Mouse (Mus musculus) cerebellum, adult 9-11 months (tissue): ENCODE data around the gene Osbpl9.

ENCODE experiments used
- DNase-seq: peaks from one replicate; pipeline ENCODE4 v3.0.0; 2022

Gene Osbpl9

DNA sequence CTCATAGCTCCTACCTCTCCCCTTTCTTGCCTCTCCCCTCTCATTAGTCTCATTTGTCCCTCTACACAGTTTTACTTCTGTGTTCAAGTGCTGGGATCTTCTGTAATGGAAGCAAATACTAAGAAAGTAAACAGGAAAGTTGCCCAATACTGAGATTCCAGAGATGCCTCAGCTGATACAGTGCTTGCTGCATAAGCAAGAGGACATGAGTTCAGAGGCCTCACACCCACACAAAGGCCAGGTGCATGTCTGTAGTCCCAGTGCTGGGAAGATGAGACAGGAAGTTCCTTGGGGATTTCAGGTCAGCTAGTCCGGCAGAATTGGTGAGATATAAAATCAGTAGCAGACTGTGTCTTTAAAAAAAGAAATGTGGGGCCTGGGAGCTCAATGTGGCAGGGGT, 2.3 kb upstream of the Osbpl9 start:
- DNase-seq: no peak

DNA sequence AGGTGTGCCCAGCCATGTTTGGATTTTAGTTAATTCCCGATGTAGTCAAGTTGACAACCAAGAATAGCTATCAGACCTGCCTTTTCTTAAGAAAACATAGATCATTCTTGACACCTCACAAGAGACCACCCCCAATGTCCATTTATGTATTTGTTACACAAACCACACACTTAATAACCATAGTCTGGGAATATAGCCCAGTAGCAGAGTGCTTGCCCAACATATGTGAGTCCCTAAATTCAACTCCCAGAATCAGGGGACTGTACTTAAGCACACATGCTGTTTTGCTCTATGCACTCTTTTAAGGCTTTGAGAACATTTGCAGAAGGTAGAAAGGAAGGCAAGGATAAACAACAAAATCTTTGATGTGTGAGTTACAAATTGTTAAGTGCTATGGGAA, 1.9 kb upstream of the Osbpl9 start:
- no peak for DNase-seq

DNA sequence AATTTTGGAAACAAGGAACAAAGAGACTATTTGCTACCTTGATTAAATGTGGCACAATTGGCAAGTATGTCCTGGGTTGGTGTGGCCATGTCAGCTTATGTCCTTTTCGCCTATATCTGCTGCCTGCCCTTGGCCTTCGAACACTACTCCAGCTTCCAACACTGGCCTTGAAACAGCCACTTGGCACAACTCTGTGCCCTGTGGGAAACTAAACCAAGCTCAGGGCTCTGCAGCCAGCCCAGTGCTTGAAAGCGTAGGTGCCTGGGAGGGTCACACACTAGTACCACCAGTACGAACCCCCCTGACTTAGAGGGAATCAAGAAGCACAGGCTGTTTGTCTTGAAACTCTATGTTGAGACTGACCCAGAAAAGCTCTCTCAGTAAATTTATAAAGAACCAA, 3.0 kb downstream of the Osbpl9 start:
- no peak for DNase-seq

DNA sequence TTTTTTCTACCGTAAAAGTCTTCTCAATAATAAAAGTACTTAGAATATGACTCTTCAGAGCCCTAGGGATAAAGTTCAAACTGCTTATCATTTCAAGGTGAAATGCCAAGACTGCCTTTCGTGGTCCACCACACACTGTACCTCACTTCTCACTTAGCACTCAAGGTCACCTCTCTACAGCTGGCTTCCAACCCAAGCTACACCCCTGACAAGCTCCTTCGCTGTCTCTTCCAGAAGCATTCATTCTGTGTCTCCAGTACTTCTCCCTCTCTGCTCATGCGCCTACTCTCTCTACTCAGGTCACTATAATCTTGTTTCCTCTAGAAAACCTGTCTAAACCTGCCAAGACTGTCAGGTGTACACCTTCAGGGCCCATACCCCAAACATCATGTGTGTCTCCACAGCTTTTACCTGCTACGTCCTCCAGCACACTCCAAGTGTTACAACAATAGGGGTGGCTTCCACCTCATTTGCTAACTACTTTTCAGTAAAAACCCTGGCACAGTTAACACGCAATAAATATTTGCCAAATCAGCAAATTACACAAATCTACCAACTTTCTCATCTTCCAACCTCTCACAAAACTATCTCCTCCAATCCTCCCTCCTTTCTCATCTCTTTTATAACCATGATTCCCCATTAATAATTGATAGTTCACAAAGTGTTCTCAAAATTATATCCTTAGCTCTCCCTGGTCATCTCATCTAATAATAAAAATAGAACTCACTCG, 6.0 kb downstream of the Osbpl9 start:
- DNase-seq: no peak

DNA sequence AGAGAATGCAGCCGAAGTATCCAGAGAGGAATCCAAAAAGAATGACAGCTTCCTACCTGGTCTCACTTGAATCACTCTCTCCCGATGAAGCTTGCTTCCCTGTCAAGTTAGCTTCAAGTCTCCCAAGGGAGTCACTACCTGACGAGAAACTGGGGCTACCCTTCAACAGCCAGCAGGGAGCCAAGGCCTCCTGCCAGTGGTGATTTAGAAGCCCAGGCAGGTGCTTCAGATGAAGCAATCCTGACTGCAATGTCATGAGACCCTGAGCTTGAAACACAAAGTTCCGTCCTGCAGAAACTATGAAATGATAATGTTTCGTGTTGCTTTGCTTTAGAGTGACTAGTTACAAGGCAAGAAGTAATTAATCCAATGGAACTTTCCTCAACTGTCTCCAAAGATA, 8.2 kb downstream of the Osbpl9 start:
- DNase-seq: no peak

DNA sequence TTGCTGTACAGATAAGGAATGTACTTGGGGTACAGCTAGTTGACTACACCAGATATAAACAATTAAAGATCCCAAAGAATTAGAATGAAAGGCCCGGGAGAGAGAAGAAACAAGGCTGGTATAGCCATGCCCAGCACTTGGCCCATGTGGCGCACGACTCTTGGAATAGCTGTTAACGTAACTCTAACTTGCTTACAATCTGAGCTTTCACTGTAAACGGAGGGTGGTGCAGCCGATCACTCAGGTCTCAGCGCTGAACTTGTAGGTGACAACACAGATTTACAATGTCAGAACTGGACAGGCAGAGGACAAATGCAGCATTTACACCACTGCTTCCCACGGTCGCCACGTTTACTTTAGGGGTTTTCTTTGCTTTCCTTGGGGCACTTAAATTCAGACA, 10.5 kb downstream of the Osbpl9 start:
- no peak for DNase-seq

DNA sequence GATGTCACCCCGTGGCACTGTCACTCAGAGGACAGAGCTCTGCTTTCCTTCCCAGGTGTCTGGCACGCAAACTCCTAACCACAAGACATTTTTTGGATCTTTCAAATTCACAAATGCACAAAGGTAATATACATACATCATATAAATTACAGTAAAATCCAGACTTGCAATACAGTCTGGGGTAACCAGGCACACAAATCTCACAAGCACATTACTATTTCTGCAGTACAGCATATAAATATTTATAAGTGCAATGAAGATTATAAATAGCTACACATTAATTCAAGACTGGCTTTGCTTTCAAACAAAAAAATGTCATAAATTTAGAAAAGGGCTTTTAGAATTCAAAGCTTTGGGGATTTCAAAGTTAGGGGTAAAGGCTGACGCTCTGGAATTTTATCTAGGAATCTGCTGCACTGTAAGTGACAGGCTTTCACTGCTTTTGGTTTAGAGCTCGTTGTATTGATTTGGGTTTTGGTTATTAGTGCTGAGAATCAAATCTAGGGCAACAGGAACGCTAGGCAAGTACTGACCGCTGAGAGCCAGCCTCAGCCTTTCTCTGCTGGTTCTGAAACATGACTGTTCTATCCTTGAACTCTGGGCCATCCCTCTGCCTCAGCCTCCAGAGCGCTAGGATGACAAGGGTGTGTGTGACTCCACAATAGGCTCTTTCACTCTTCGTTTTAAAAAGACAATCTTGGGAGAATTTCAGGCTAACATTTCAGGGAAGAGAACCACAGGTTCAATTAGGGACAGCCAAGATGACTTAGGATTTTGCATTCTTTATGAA, 16.3 kb downstream of the Osbpl9 start:
- DNase-seq: no peak

DNA sequence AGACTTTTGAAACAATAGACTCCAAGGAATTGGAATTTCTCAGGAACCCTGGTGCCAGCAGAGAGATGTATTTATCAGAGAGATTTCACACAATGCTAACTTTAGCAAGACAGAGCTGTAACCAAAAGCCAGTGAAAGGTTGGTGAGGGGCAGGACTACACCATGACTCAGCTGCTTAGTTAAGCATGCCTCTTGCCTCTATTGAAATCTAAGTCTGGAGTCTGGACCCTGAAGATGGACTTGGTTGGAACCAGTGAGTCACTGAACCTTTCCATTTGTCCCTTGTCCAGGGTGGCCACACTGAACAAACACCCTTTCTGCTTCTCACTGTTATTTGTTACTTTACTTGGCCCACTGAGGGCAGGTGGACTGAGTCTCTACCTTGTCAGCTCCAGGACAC, 26.4 kb downstream of the Osbpl9 start:
- no peak for DNase-seq

DNA sequence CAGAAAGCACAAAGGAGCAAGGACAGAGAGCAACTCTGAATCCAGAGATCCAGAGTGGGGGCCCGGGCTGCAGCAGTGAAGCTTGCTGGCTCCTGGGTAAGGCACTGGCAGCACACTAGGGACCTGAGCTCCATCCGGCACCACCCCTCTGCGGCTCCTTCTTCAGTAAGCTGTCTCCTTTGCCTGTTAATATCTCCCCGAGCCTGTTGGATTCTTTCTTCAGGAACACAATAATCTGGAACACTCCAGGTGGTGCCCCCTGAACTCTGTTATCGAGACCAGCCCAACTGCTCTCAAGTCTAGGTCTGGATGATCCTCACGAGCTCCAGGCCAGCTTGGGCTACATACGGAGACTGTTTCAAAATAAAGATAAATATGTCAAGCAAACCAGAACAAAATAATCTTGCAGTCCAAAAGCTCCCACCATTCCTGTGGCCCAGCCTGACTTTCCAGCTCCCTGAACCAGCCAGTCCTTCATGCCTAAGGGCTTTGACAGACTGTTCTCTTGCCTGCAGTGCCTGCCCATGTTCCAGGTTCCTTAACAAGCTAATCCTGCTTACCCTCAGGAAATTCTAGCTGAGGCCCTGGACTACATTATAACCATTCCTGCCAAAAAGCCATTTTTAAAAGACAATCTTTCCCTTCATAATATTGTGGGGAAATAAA, 28.2 kb downstream of the Osbpl9 start:
- DNase-seq: peak; percentile 35

DNA sequence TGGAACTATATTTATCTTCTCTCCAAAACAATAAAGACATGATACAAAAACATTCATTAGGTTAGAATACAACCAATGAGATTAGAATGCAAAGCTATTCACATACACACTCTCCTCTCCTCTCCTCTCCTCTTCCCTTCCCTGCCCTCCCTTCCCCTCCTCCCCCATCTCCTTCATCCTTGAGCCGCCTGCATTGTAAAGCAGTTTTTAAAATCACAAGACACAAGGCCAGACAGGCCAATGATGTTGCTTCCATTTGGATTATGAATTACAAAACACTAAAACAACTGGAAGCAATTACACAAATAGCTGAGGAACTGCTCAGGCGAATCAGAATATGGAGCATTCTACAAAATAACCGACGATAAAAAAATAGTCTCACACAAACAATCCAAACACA, 28.7 kb downstream of the Osbpl9 start:
- no peak for DNase-seq

DNA sequence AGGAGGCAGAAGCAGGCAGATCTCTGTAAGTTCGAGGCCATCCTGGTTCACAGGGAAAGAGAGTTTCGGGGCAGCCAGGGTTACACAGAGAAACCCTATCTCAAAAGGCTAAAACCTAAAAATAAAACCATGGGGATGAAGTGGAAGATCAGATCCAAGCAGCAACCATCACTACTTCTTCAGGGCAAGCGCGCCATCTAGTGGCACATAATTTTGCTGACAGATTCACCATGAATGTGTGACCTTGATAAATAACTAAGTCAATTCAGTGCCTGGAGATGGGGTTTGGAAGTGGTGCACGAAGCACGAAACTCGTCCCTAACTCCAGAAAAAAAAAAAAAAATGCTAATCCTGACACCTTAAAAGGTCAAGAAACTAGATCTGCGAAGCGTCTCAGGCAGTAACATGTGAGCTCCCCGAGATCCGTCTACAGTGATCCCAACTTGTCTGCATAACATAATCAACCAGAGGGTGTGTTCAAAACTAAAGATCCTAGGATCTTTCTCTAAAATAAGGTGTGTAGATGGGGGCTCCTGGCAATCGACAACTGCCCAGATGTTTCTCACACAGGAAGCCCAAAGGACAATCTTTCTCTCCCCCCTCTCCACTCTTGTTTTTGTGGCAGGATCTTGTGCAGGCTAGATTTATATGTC, 36.4 kb downstream of the Osbpl9 start:
- peak; percentile 77 for DNase-seq

DNA sequence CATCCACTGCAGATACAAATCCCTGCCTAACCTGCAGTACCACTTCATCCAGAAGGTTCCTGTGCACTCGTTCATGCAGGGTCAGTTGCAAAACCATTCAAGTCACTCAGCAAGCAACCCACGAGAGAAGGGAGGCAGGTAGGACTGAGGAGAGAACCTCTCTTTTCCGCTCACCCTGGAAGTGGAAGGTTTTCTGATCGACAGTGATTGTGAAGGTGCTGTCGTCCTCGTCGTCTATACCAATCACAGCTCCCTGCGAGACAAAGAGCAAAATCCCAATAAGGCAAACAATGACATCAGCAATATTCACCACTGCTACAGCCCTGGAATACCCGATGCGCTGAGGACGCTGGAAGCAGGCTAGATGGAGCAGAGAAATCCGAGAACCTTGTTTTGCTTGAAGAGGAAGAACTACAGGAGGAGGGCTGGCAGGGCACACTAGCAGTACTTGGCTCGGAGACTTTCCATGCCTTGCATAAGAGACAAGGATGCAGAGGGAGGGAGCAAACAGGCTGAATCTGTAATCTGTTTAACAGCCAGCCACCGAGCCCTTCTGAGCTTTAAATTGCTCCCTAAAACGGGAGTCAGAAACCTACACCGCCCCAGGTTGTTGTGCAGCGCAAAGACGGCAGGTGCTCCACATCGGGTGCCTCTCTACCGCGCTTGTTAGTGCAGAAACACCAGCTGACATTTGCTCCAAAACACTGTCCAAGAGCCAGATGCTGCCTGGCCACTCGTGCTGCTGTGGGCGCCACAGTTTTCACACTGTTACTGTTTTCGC, 45.4 kb downstream of the Osbpl9 start:
- peak; percentile 67 for DNase-seq

DNA sequence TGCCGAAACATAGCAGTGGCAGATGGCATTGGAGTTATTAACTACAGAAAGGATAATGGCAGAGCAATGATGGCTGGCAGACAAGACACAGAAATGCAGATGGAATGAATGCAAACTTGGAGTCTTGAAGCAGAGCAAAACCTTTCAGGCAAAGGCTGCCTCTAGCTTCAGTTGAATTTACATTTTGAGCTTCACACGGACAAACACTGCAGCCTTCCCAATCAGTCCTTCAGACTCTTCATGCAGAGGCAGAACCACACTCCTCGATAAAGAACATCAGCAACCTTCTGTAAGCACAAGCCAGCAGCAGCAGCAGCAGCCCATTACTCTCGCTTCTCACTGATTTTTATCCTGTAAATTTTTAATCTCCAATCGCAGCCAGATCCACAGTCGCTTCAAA, 46.0 kb downstream of the Osbpl9 start:
- DNase-seq: peak; percentile 31

DNA sequence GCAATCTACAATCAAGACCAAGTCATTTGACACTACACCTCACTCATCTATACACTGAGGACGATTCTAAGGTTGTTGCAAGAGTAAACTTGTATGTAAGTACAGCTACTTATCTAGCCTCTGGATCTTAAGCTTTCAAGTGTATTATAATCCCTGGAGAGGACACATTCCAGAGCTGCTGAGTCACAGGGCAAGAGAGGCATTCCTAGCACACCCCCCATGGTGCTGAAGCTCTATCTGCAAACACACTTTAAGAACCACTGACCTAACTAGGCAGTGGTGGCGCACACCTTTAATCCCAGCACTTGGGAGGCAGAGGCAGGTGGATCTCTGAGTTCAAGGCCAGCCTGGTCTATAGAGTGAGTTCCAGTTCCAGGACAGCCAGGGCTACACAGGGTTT, 51.9 kb downstream of the Osbpl9 start:
- no peak for DNase-seq

DNA sequence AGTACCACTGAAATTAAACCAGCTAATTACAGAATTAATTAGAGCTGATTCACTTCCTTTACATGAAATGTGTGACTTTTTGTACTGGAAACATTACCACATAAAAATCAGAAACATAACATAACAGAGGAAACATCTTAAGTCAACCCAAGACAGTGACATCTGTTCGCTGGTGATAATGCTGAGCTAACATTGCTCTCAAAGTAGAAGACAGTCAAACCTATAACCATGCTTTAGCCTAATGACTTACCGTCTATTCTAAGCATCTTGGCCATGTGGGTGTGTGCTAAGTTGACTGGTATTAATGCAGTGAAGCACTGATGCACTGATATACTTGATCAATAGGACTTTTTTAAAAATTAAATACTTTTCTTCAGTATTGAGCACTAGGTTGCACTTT, 52.7 kb downstream of the Osbpl9 start:
- DNase-seq: no peak

DNA sequence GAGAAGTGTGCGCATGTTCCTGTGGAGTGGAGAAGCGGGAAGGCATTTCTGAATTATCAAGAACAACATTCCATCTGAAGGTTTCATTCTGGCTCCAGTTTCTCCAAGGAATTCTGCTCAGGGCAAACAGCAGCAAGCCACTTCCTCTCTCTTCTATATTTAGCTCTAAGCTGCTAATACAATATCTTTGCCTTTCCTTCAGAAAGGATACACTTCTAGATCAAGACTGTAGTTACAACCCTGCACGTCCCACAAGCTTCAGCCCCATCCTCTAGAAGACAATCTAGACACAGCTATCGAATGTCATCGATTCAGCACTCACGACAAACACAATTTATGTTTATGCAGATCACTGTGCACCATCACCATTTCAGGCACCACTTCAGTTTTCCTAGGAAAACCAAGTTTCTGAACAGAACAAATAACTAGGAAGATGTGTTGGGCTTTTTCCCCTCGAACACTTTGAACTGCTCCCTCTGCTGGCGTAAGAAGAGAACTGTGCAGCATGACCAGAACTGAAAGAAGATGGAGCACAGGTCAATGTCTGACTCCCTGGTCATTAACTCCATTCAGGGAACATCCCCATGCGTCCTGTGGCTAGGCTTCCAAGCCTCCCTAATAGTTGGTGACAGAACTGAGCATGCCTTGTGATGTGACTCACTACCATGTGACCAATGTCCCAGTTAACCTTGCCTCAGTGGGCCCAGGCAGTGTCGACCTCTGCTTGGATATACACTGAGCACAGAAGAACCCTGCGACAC, 54.6 kb downstream of the Osbpl9 start:
- DNase-seq: peak; percentile 38

DNA sequence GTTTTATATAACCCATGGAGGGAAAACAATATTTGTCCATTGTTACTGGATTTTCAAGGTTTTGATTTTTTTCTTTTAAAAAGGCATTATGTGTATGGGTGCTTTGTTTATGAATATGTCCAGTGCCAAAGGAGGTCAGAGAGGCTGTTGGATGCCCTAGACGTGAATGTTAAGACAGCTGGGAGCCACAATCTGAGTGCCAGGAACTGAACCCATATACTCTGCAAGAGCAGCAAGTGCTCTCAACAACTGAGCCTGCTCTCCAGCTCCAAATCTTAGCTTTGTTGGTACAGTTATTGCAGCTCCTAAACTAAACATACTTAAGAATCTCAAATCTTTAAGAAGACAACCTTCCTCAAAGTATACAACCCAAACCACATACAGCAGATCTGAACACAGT, 59.0 kb downstream of the Osbpl9 start:
- DNase-seq: no peak

DNA sequence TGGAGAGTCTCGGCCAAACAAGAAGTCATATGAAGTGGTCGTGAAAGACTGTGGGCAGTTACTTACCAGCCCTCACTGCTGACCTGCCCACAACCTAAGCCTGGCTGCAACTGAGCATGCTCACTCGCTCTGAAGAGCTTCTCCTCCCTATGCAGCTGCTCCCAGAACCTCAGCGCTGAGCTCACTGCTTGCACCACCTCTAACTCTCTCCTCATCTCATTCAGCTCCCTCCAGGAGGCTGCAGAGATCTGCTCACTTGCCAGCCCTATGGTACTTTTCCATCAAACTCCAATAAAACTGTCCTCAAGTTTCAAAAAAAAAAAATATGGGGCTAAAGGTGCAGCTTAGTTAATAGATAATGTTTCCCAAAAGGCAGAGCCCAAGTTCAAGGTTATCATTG, 63.5 kb downstream of the Osbpl9 start:
- DNase-seq: no peak

DNA sequence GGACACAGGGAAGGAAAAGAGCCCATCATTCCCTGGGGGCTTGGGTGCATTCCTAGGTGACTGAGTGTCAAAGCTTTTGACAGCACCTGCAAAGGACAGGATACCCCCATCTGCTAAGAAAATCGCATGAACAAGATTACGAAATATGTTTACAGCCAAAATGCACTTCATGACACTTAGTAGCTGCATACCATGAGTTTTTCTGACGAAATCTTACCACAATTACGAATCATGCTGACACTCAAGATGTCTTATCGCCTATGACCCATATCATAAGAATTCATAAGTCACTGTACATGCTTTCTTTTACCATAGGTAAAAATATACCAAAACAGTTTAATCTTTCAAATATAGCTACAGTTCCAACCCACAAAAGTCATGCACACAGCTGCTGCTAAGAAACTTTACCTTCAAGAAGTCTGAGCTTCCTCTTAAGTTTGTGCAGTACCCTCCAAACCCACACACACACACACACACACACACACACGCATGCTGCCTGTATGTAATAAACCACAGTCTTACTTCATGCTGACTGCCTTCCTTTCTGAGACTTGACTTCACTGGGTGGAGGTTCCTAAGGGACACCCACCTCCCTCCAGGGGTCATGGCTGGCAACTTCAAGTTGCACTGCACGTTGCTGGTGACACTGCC, 65.5 kb downstream of the Osbpl9 start:
- no peak for DNase-seq

DNA sequence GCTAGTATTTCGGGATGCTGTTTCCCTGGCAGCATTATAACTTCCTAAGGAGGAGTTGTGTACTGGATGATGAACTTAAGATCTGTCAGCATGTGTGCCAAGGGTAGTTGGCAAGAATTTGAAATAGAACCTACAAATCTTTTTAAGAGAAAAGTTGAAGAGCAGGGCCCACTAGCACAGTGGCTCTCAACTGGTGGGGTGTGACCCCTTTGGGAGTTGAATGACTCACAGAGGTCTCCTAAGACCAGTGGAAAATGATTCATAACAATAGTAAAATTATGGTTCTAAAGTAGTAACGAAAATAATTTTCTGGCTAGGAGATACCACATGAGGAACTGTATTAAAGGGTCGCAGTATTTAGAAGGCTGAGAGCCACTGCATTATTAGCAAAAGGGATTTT, 67.1 kb downstream of the Osbpl9 start:
- no peak for DNase-seq

DNA sequence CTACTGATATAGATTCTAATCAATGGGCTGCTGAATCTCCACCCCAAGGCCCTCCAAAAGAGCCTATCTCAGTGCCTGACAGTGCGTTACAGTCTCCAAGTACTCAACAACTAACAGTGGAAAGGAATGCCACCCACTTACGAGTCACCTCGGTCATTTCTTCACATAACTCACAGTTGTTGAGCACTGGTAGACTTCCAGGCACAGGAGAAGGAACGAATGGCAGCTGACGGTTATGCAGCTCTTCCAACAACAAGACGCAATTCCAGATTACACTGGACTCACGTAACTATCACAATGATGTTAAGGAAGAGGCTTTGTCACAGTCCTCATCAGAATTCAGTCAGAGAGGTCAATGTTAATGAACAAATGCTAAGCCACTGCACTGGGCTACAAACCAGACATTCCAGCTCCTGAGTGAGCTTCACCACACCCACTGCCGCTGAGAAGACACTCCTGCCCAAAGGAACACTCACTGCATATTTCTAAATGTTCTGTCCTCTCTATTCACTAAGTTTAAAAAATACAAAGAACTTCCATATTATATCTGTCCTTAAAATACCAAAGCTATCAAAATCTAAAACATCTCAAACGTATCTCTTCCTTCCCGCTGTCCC, 70.7 kb downstream of the Osbpl9 start:
- DNase-seq: no peak
